ENCODE assay signal across 14 mouse cellular contexts in the genomic region with DNA sequence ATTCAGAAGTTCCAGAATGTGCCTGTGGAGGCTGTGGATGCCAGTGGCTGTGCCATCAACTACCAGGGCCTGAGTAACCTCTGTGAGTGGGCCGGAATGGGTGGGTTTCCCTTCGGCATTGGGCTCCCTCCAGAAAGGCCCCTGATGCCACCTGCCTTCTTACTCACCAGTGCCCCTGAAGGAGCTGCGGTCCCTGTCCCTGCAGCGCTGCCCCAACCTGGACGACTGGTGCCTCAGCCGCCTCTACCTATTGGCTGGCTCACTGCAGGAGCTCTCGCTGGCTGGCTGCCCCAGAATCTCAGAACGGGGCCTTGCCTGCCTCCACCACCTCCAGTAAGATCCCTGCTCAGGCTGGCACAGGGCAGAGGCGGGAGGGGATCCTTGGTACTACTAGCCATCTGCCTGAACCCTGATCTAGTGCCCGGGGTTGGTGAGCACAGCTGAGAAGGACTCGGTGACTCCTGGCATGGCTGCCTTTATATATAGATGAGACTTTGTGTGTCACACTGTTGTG. TPM values are rescaled to one million over a fixed set of nuclear protein-coding genes. Genes with fewer than 3 reads are reported as not detected.
"Had no signal": no experiment of that assay in that cellular context is flagged by ENCODE, and none has a peak within 500 bp of the region (broad histone marks: within the 10 kb centered on the region; RNA-seq: fewer than 3 reads in every experiment).

No protein-coding gene starts in this region.

- H3K27ac ChIP-seq: kidney, postnatal 0 days; limb, embryonic 13.5 days; liver, embryonic 14.5 days; midbrain, embryonic 12.5 days; neural tube, embryonic 13.5 days had no signal

- DNase-seq: kidney, postnatal 36 days; layer of hippocampus, adult 9-11 months; lung, adult 18-20 months; retina, postnatal 1 day; right cerebral cortex, postnatal 4 days; spleen, adult 18-20 months had no signal

- H3K4me3 ChIP-seq: limb, embryonic 13.5 days; midbrain, embryonic 12.5 days; neural tube, embryonic 13.5 days had no signal

- ATAC-seq: midbrain, embryonic 16.5 days had no signal

RNA-seq across cellular contexts. Expression of a gene that starts 8.2 kb away (rescaled TPM):
- polyA plus RNA-seq: limb, embryonic 13.5 days; liver, adult 2 months; midbrain, embryonic 12.5 days; midbrain, embryonic 16.5 days; neural tube, embryonic 13.5 days; thymus, postnatal 0 days had no signal
